Mouse (Mus musculus) myocyte (in vitro differentiated cells): ENCODE results near the gene Ank3.

Experiments used
- CEBPB ChIP-seq: IDR thresholded peaks from 2 replicates; pipeline ENCODE4 v1.6.1; 2011; ENCODE audit warnings: mild to moderate bottlenecking, moderate library complexity; ENCODE audit not compliant: poor library complexity, insufficient read depth, severe bottlenecking
- POLR2AphosphoS2 ChIP-seq: IDR thresholded peaks from one replicate; pipeline ENCODE4 v1.6.1; 2011; ENCODE audit warnings: low read depth, control low read depth; ENCODE audit not compliant: insufficient read length

- TF ChIP-seq CEBPB (no peak), POLR2AphosphoS2 (no peak)
Observed at GRCm38 (mm10) chr10:69454480-69454879, 55.9 kb downstream of the Ank3 start.
